Mouse (Mus musculus) limb, embryonic 15.5 days (tissue): ENCODE results near the gene Itga2. TPM values are rescaled to one million over a fixed set of nuclear protein-coding genes. Genes with fewer than 3 reads are reported as not detected.

Experiments
- ATAC-seq: fragments of 200-750 bp; cut with Nextera tagmentation; 2 replicates; pipeline ENCODE4 v1.8.0; 2017; ENCODE audit warnings: low read depth, moderate TSS enrichment; ENCODE audit not compliant: insufficient number of reproducible peaks, low FRiP score, low TSS enrichment
- H3K27ac ChIP-seq: fragments of 300-500 bp; sonication (generic); 2 replicates; pipeline ENCODE4 v1.5.1; 2015; ENCODE audit warnings: moderate library complexity, mild to moderate bottlenecking, inconsistent platforms
- H3K27me3 ChIP-seq: fragments of 300-500 bp; sonication (generic); 2 replicates; pipeline ENCODE4 v1.6.1; 2015; ENCODE audit warnings: inconsistent platforms
- H3K36me3 ChIP-seq: fragments of 300-500 bp; sonication (generic); 2 replicates; pipeline ENCODE4 v1.6.1; 2015; ENCODE audit warnings: inconsistent platforms
- H3K4me1 ChIP-seq: fragments of 300-500 bp; sonication (generic); 2 replicates; pipeline ENCODE4 v1.6.1; 2015; ENCODE audit warnings: inconsistent platforms
- H3K4me2 ChIP-seq: fragments of 300-500 bp; sonication (generic); 2 replicates; pipeline ENCODE4 v1.6.1; 2015; ENCODE audit warnings: mild to moderate bottlenecking, inconsistent platforms
- H3K4me3 ChIP-seq: fragments of 300-500 bp; sonication (generic); 2 replicates; pipeline ENCODE4 v1.5.1; 2015; ENCODE audit warnings: mild to moderate bottlenecking, inconsistent platforms
- H3K9ac ChIP-seq: fragments of 300-500 bp; sonication (generic); 2 replicates; pipeline ENCODE4 v1.6.1; 2015; ENCODE audit warnings: inconsistent platforms
- H3K9me3 ChIP-seq: fragments of 300-500 bp; sonication (generic); 2 replicates; pipeline ENCODE4 v1.6.1; 2016; ENCODE audit warnings: inconsistent platforms
- WGBS: fragments of 180-500 bp; shearing (Covaris S2); methylation state at CpG from one replicate; pipeline ENCODE4 v1.1.7; 2015; 5-methylcytosine and 5-hydroxymethylcytosine counted together
- polyA plus RNA-seq: library from polyadenylated mRNA; unstranded; fragments of >200 nt; fragmentation: Nextera tagmentation; extraction: Ambion mirVana; gene quantifications from 2 replicates; pipeline ENCODE4 v1.2.1, GENCODE M21; 2015

Gene Itga2
- polyA plus RNA-seq, 1 experiment from 2014 or later: 3.7 TPM

GRCm38 (mm10) chr13:114802971-114803370 is 128.9 kb downstream of the Itga2 start:
- Histone ChIP-seq H3K27me3 (no peaks in the 10 kb centered on the region), H3K4me2 (no peak overlapping the region), H3K27ac (no peak overlapping the region), H3K4me1 (no peaks in the 10 kb centered on the region), H3K9me3 (no peaks in the 10 kb centered on the region), H3K4me3 (no peak overlapping the region), H3K36me3 (no peaks in the 10 kb centered on the region), H3K9ac (no peak overlapping the region)
- no peak for ATAC-seq
- 81% methylated on average over 2 of the region's 2 CpGs for WGBS

DNA sequence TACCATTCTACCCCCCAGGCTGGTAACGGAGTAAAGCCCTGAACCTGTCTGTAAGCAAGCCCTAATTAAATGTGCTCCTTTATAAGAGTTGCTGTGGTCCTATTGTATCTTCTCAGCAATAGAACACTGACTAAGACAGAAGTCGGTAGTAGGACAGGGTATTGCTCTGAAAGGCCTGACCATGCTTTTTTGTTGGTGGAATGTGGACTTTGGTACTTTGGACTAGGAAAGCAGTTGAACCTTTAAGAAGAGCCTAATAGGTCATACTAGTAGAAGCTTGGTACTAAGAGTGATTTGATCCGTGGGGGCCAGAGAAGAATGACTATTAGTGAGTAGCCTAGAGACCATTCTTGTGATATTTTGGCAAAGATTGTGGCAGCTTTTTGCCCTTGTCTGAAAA is 130.0 kb downstream of the Itga2 start:
- H3K9me3 ChIP-seq: no peaks in the 10 kb centered on the region
- no peaks in the 10 kb centered on the region for H3K27me3 ChIP-seq
- H3K4me1 ChIP-seq: no peaks in the 10 kb centered on the region
- WGBS: 75% methylated on average over 3 of the region's 3 CpGs
- no peaks in the 10 kb centered on the region for H3K36me3 ChIP-seq
- H3K9ac ChIP-seq: no peak overlapping the region
- H3K4me3 ChIP-seq: no peak overlapping the region
- no peak overlapping the region for H3K4me2 ChIP-seq
- no peak for ATAC-seq
- H3K27ac ChIP-seq: no peak overlapping the region

- H3K9me3 ChIP-seq: no peaks in the 10 kb centered on the region
- H3K4me3 ChIP-seq: no peak overlapping the region
- no peaks in the 10 kb centered on the region for H3K36me3 ChIP-seq
- WGBS: 38% methylated on average over 6 of the region's 6 CpGs
- H3K4me2 ChIP-seq: no peak overlapping the region
- peaks cover 5% of the 10 kb centered on the region; the same call in 1 of the 2 replicates for H3K27me3 ChIP-seq
- no peaks in the 10 kb centered on the region for H3K4me1 ChIP-seq
- H3K9ac ChIP-seq: no peak overlapping the region
- ATAC-seq: no peak
- H3K27ac ChIP-seq: no peak overlapping the region
These were observed 138.5 kb downstream of the Itga2 start for GRCm38 (mm10) chr13:114793250-114794030.

DNA sequence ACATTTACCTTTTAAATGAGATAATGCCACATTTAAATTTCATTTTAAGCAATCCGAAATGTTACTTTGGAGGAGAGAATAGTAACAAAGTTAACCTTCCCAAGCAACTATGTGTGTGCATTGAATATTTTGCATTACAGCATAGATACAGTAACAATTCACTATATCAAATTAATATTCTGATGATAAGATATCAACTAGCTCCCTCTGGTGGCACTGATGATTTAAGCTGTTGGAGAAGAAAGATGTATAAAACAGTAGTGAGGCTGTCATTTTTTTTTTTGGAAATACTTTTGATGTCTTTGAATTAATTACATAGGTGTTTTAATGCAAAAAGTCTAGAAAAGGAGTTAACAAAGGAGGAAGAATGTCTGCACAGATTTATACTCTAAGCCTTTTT is 140.4 kb downstream of the Itga2 start:
- no peaks in the 10 kb centered on the region for H3K4me1 ChIP-seq
- H3K36me3 ChIP-seq: no peaks in the 10 kb centered on the region
- no peak overlapping the region for H3K4me2 ChIP-seq
- no peak overlapping the region for H3K9ac ChIP-seq
- no peak overlapping the region for H3K4me3 ChIP-seq
- no peak overlapping the region for H3K27ac ChIP-seq
- no peak for ATAC-seq
- H3K27me3 ChIP-seq: peaks cover 5% of the 10 kb centered on the region; the same call in 1 of the 2 replicates
- 89% methylated on average over 1 of the region's 1 CpGs for WGBS
- no peaks in the 10 kb centered on the region for H3K9me3 ChIP-seq

Other genes starting within 250 kb of the Itga2 start
- gene Mocs2, start 113.9 kb downstream of the Itga2 start, polyA plus RNA-seq: 117 and 118 TPM in 2 replicates
- gene Pelo, start 158.1 kb upstream of the Itga2 start, polyA plus RNA-seq: 5.3 and 7.0 TPM in 2 replicates
- 5.1 and 6.3 TPM in 2 replicates for gene Gm49395, start 169.8 kb upstream of the Itga2 start, polyA plus RNA-seq
- gene Itga1, start 169.9 kb upstream of the Itga2 start, polyA plus RNA-seq: 11.4 and 12.6 TPM in 2 replicates